Mouse (Mus musculus) stomach, embryonic 15.5 days (tissue): ENCODE results near the gene Adamts4. TPM values are rescaled to one million over a fixed set of nuclear protein-coding genes. Genes with fewer than 3 reads are reported as not detected.

Source experiments
- ATAC-seq: fragments of 200-750 bp; cut with Nextera tagmentation; 2 replicates; pipeline ENCODE4 v1.8.0; 2017; ENCODE audit warnings: low read depth, moderate number of reproducible peaks, moderate TSS enrichment; ENCODE audit not compliant: insufficient read depth, low FRiP score
- H3K27ac ChIP-seq: fragments of 300-500 bp; sonication (generic); 2 replicates; pipeline ENCODE4 v1.5.1; 2015; ENCODE audit warnings: mild to moderate bottlenecking, inconsistent platforms
- H3K27me3 ChIP-seq: fragments of 300-500 bp; sonication (generic); replicated peaks from 2 replicates; pipeline ENCODE4 v1.6.1; 2015; ENCODE audit warnings: inconsistent platforms
- H3K36me3 ChIP-seq: fragments of 300-500 bp; sonication (generic); 2 replicates; pipeline ENCODE4 v1.6.1; 2015; ENCODE audit warnings: inconsistent platforms
- H3K4me1 ChIP-seq: fragments of 300-500 bp; sonication (generic); 2 replicates; pipeline ENCODE4 v1.6.1; 2015; ENCODE audit warnings: inconsistent platforms
- H3K4me2 ChIP-seq: fragments of 300-500 bp; sonication (generic); 2 replicates; pipeline ENCODE4 v1.6.1; 2015; ENCODE audit warnings: mild to moderate bottlenecking, inconsistent platforms
- H3K4me3 ChIP-seq: fragments of 300-500 bp; sonication (generic); replicated peaks from 2 replicates; pipeline ENCODE4 v1.5.1; 2015; ENCODE audit warnings: inconsistent platforms
- H3K9ac ChIP-seq: fragments of 300-500 bp; sonication (generic); 2 replicates; pipeline ENCODE4 v1.6.1; 2015; ENCODE audit warnings: inconsistent platforms
- H3K9me3 ChIP-seq: fragments of 300-500 bp; sonication (generic); 2 replicates; pipeline ENCODE4 v1.6.1; 2016; ENCODE audit warnings: inconsistent platforms
- WGBS: fragments of 180-500 bp; shearing (Covaris S2); methylation state at CpG from one replicate; pipeline ENCODE4 v1.1.7; 2015; 5-methylcytosine and 5-hydroxymethylcytosine counted together
- polyA plus RNA-seq: library from polyadenylated mRNA; unstranded; fragments of >200 nt; fragmentation: Nextera tagmentation; extraction: Ambion mirVana; gene quantifications from 2 replicates; pipeline ENCODE4 v1.2.1, GENCODE M21; 2015

Adamts4 gene
- polyA plus RNA-seq, 1 experiment from 2014 or later = 8.8 TPM

DNA sequence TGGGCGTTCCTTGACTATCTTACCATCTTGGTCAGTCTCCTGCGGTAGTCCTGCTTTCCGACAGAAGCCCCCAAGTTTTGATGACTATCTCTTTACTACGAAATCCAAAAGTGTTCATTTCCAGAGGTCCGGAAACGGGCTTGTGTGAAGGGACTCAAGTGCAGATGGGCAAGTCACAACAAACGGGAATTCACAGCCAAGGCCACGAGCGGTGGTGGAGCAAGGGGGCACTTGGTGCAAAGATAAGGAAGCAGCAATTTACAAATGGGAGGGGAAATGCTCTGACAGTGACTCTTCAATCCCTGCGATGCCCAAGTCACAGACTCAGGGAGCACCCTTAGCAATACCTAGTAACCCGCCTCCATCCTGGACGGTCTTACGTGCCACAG lies 2.8 kb upstream of the Adamts4 start:
- H3K36me3 ChIP-seq = peaks cover 15% of the 10 kb centered on the region; the same call in 1 of the 2 replicates
- H3K4me3 ChIP-seq = peak overlapping the region; percentile 72
- H3K9ac ChIP-seq = peak overlapping the region; percentile 29; the same call in 1 of the 2 replicates
- H3K4me1 ChIP-seq = peaks cover 49% of the 10 kb centered on the region
- no peaks in the 10 kb centered on the region for H3K27me3 ChIP-seq
- 9% methylated on average over 13 of the region's 13 CpGs for WGBS
- ATAC-seq = no peak
- peak overlapping the region; percentile 92 for H3K27ac ChIP-seq
- peak overlapping the region; percentile 63 for H3K4me2 ChIP-seq
- no peaks in the 10 kb centered on the region for H3K9me3 ChIP-seq

GRCm38 (mm10) chr1:171247916-171248315 lies 2.3 kb upstream of the Adamts4 start:
- Histone ChIP-seq H3K4me2 (peak overlapping the region; percentile 63), H3K36me3 (peaks cover 11% of the 10 kb centered on the region; the same call in 1 of the 2 replicates), H3K4me1 (peaks cover 53% of the 10 kb centered on the region), H3K9ac (no peak overlapping the region), H3K27ac (peak overlapping the region; percentile 92), H3K27me3 (no peaks in the 10 kb centered on the region), H3K4me3 (peak overlapping the region; percentile 72; the same call in 1 of the 2 replicates), H3K9me3 (no peaks in the 10 kb centered on the region)
- ATAC-seq = no peak
- WGBS = 20% methylated on average over 4 of the region's 4 CpGs

DNA sequence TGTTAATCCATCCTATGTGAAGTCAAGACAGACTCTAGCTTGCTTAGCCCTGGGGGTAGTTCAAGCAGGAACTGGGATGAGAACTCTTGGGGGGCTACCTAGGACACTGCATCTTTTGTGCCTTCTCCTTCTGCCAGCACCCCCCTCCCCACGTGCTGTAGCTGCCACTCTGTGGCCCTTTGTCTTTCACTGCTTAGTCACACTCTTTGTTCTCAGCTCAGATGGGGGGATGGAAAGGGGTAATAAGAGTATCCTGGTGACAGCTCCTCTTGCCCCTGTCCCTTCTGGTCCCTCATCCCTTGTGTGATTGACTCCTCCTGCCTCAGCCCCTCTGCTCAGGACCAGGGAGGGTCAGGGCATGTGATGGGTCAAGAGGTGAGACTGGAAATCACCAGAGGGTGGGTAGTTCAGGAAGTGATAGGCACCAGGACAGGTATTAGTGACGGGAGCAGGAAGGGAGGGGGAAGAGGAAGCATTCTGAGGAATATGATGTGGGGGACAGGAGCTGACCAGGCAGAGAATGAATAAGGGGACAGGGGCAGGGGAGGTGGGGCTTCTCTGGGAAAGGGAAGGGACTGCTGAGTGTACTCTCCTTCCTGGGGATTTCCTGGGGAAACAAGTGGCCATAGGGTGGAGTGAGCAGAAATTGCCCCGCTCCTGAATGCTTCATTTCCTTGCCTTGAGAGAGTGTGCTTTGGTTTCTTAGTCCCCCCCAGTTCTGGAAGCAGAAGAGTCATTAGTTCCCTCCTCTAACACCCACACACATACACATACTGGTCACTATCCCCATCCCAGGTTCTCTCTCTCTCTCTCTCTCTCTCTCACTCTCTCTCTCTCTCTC lies 1.6 kb upstream of the Adamts4 start:
- Histone ChIP-seq H3K4me2 (peak overlapping the region; percentile 63; the same call in 1 of the 2 replicates), H3K4me1 (peaks cover 54% of the 10 kb centered on the region)

DNA sequence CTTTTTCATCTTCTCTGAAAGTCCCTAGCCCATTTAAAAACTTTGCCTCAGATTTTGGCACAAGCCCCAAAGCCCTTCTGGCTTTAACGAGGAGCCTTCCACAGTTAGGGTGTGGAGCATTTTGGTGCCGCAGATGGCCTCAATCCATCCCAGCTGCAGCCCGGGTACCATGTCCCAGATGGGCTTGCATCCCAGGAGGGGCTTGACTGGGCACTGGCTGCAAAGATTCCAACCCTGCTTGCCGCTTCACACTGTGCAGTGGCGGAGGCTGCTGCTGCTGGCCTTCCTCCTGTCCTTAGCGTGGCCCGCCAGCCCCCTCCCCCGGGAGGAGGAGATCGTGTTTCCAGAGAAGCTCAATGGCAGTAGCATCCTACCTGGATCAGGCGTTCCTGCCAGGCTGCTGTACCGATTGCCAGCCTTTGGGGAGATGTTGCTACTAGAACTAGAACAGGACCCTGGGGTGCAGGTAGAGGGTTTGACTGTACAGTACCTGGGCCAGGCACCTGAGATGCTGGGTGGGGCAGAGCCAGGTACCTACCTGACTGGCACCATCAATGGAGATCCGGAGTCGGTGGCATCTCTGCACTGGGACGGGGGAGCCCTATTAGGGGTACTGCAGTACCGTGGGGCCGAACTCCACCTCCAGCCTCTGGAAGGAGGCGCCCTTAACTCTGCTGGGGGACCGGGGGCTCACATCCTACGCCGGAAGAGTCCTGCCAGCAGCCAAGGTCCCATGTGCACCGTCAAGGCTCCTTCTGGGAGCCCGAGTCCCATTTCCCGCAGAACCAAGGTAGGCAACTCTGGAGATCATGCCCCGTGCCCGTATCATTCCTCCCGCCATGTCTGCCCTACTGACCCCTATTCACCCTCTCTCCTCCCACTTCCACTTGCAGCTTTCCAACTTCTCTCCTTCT lies 716 bp downstream of the Adamts4 start, which contains the start of gene Ndufs2:
Ndufs2 (minus strand) TSS at position 709 of the 914 bp plus-strand sequence.
- Histone ChIP-seq H3K27me3 (no peaks in the 10 kb centered on the region), H3K36me3 (no peaks in the 10 kb centered on the region), H3K4me2 (peak within 1 kb of the TSS; percentile 66), H3K27ac (peak within 1 kb of the TSS; percentile 78), H3K9ac (peak within 1 kb of the TSS; percentile 32), H3K4me3 (peak within 1 kb of the TSS; percentile 35), H3K9me3 (no peaks in the 10 kb centered on the region), H3K4me1 (peaks cover 48% of the 10 kb centered on the region)
- no peak for ATAC-seq
- 24% methylated on average over 26 of the region's 26 CpGs for WGBS

More for the DNA sequence above, 1.6 kb upstream of the Adamts4 start:
- H3K36me3 ChIP-seq = peaks cover 6% of the 10 kb centered on the region; the same call in 1 of the 2 replicates
- peak overlapping the region; percentile 92 for H3K27ac ChIP-seq
- H3K9ac ChIP-seq = no peak overlapping the region
- no peak for ATAC-seq
- WGBS = 57% methylated on average over 3 of the region's 3 CpGs
- no peak overlapping the region for H3K4me3 ChIP-seq
- no peaks in the 10 kb centered on the region for H3K27me3 ChIP-seq
- H3K9me3 ChIP-seq = no peaks in the 10 kb centered on the region

DNA sequence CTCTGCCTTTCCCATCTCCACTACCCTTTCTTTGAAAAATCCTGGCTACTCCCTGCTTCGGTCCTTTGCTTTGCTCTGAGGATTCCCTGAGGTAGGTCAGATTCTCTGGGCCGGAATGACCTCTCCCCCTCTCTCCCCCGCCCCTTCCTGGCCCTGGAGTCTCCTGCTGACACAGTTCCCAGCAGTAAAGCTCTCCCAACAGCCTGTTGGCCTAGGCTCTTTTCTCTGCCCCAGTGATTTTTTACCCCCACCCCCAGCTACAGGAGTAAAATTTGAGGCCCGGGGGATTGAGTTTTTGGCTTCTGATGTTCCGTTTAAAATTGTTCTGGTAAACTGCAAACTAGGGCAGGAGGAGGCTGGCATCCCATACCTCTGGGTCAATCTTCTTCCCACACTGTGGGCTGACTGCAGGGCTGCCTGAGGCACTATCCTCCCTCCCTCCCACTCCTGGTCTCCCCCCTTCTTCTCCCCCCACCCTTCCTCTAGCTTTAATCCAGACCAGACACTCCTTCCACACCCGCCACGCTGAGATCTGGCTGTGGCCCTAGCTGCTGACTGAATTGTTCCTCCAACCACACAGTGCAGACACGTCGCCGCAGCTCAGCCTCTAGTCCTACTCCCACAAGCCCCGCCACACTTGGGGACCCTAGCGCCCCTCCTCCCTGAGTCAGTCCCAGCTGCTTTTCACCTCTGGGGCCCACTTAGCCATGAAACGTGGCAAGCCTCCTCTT lies 1.5 kb downstream of the Adamts4 start:
- Histone ChIP-seq H3K27me3 (no peaks in the 10 kb centered on the region), H3K36me3 (no peaks in the 10 kb centered on the region), H3K27ac (peak overlapping the region; percentile 78), H3K4me2 (peak overlapping the region; percentile 66), H3K9ac (no peak overlapping the region), H3K4me1 (peaks cover 43% of the 10 kb centered on the region), H3K9me3 (no peaks in the 10 kb centered on the region), H3K4me3 (peak overlapping the region; percentile 35)
- ATAC-seq = peak; percentile 41
- 14% methylated on average over 13 of the region's 13 CpGs for WGBS

DNA sequence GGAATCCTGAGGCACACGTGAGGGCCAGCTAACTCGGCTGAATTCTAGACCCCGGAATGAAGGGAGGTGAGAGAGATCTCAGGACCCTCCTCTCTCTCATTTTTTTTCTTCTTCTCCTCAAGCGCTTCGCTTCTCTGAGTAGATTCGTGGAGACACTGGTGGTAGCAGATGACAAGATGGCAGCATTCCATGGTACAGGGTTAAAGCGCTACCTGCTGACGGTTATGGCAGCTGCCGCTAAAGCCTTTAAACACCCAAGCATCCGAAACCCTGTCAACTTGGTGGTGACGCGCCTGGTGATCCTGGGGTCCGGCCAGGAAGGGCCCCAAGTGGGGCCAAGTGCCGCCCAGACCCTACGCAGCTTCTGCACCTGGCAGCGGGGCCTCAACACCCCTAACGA lies 2.2 kb downstream of the Adamts4 start:
- Histone ChIP-seq H3K4me2 (peak overlapping the region; percentile 66), H3K4me1 (peaks cover 43% of the 10 kb centered on the region), H3K36me3 (no peaks in the 10 kb centered on the region), H3K27me3 (no peaks in the 10 kb centered on the region), H3K27ac (peak overlapping the region; percentile 78), H3K9me3 (no peaks in the 10 kb centered on the region), H3K9ac (no peak overlapping the region), H3K4me3 (peak overlapping the region; percentile 35)
- WGBS = 60% methylated on average over 17 of the region's 17 CpGs
- ATAC-seq = no peak

GRCm38 (mm10) chr1:171256095-171256818 lies 6.0 kb downstream of the Adamts4 start:
- no peaks in the 10 kb centered on the region for H3K36me3 ChIP-seq
- ATAC-seq = no peak
- no peaks in the 10 kb centered on the region for H3K27me3 ChIP-seq
- no peak overlapping the region for H3K27ac ChIP-seq
- H3K9me3 ChIP-seq = no peaks in the 10 kb centered on the region
- WGBS = 89% methylated on average over 24 of the region's 24 CpGs
- H3K4me1 ChIP-seq = peaks cover 23% of the 10 kb centered on the region
- no peak overlapping the region for H3K4me3 ChIP-seq
- no peak overlapping the region for H3K4me2 ChIP-seq
- H3K9ac ChIP-seq = no peak overlapping the region

- H3K36me3 ChIP-seq = no peaks in the 10 kb centered on the region
These were observed 6.8 kb downstream of the Adamts4 start for GRCm38 (mm10) chr1:171256937-171257548.

DNA sequence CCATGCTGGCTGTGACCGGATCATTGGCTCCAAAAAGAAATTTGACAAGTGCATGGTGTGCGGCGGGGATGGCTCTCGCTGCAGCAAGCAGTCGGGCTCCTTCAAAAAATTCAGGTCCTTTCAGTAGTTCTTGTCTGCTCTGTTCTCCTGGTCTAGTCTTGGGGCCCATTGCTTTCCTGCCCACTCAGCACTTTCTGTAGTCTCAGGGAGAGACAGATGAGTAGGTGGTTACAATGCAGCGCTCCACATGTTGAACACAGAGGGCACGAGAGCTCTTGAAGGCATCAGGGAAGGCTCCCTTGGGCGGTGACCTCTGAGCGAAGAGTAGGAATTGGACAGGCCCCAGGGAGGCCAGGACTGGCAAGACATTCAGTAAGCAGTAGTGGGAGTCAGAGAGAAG lies 7.6 kb downstream of the Adamts4 start:
- no peak for ATAC-seq
- 83% methylated on average over 9 of the region's 9 CpGs for WGBS
- no peak overlapping the region for H3K4me2 ChIP-seq
- peaks cover 15% of the 10 kb centered on the region for H3K4me1 ChIP-seq
- no peaks in the 10 kb centered on the region for H3K9me3 ChIP-seq
- no peaks in the 10 kb centered on the region for H3K27me3 ChIP-seq
- H3K27ac ChIP-seq = no peak overlapping the region
- H3K36me3 ChIP-seq = no peaks in the 10 kb centered on the region
- H3K4me3 ChIP-seq = no peak overlapping the region
- no peak overlapping the region for H3K9ac ChIP-seq

More at GRCm38 (mm10) chr1:171256937-171257548, 6.8 kb downstream of the Adamts4 start:
- ATAC-seq = no peak
- Histone ChIP-seq H3K4me2 (no peak overlapping the region), H3K9ac (no peak overlapping the region), H3K4me3 (no peak overlapping the region), H3K27ac (no peak overlapping the region), H3K27me3 (no peaks in the 10 kb centered on the region), H3K4me1 (peaks cover 16% of the 10 kb centered on the region; the same call in 1 of the 2 replicates), H3K9me3 (no peaks in the 10 kb centered on the region)
- WGBS = 67% methylated on average over 15 of the region's 15 CpGs

DNA sequence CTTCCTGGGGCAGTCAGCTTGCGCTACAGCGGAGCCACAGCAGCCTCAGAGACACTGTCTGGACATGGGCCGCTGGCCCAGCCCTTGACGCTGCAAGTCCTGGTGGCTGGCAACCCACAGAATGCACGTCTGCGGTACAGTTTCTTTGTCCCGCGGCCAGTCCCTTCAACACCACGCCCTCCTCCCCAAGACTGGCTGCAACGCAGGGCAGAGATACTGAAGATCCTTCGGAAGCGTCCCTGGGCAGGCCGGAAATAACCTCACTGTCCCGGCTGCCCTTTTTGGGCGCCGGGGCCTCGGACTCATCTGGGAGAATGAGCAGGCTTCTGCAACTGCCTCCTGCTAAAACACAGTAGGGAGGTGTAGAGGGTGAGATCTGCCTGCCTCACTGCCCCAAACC lies 8.7 kb downstream of the Adamts4 start:
- no peaks in the 10 kb centered on the region for H3K27me3 ChIP-seq
- H3K4me2 ChIP-seq = no peak overlapping the region
- no peak overlapping the region for H3K4me3 ChIP-seq
- H3K9ac ChIP-seq = no peak overlapping the region
- WGBS = 74% methylated on average over 17 of the region's 17 CpGs
- no peak overlapping the region for H3K27ac ChIP-seq
- H3K36me3 ChIP-seq = no peaks in the 10 kb centered on the region
- peaks cover 13% of the 10 kb centered on the region; the same call in 1 of the 2 replicates for H3K4me1 ChIP-seq
- H3K9me3 ChIP-seq = no peaks in the 10 kb centered on the region
- ATAC-seq = no peak
